Mouse (Mus musculus): ENCODE results near the gene Poc5. TPM values are rescaled to one million over a fixed set of nuclear protein-coding genes. Genes with fewer than 3 reads are reported as not detected.

Gene Poc5
- total RNA-seq, 2 experiments from 2014 or later: 12.7 to 13.5 TPM

Other genes starting within 250 kb of the Poc5 start
- 0.17 TPM in 1 of 2 replicates, not detected in the other for gene Ankdd1b, start 82.9 kb downstream of the Poc5 start, total RNA-seq (2015)
- gene Ankdd1b, start 82.9 kb downstream of the Poc5 start, total RNA-seq (2017): 0.04 and 0.14 TPM in 2 replicates
- gene Gm17622, start 102.4 kb downstream of the Poc5 start, total RNA-seq (2015): not detected in 2 replicates
- gene Gm17622, start 102.4 kb downstream of the Poc5 start, total RNA-seq (2017): not detected in 2 replicates
- 13.5 and 20.9 TPM in 2 replicates for gene Polk, start 154.3 kb downstream of the Poc5 start, total RNA-seq (2015)
- 9.3 and 14.9 TPM in 2 replicates for gene Polk, start 154.3 kb downstream of the Poc5 start, total RNA-seq (2017)
- 33.9 and 45.3 TPM in 2 replicates for gene Col4a3bp, start 154.3 kb downstream of the Poc5 start, total RNA-seq (2015)
- 43.3 and 43.9 TPM in 2 replicates for gene Col4a3bp, start 154.3 kb downstream of the Poc5 start, total RNA-seq (2017)